Mouse (Mus musculus): Measurements from ENCODE around the gene Mrps7. TPM values are rescaled to one million over a fixed set of nuclear protein-coding genes. Genes with fewer than 3 reads are reported as not detected.

Mrps7 gene
- polyA plus RNA-seq, 2 experiments: 47.4 to 86.6 TPM

GRCm38 (mm10) chr11:115614346-115615107 is 10.8 kb downstream of the Mrps7 start:
- DNase-seq (ENCODE audit: low spot score): no peak
- Histone ChIP-seq H3K4me2 (replicated peaks; ENCODE audit: low read depth, low read length, severe bottlenecking) (no peak overlapping the region), H3K4me3 (replicated peaks; ENCODE audit: low read length) (no peak overlapping the region), H3K27me3 (ENCODE audit: control insufficient read depth, insufficient read depth, low read length) (no peaks in the 10 kb centered on the region), H3K27ac (replicated peaks; ENCODE audit: low read depth, low read length) (no peak overlapping the region), H3K4me1 (ENCODE audit: control insufficient read depth, insufficient read depth, low read length) (peaks cover 8% of the 10 kb centered on the region; the same call in 1 of the 2 replicates), H3K9ac (ENCODE audit: low read depth, low read length, severe bottlenecking) (no peak overlapping the region), H3K36me3 (ENCODE audit: control insufficient read depth, insufficient read depth, low read length) (peaks cover 29% of the 10 kb centered on the region), H3K9me3 (ENCODE audit: control insufficient read depth, low read length) (no peaks in the 10 kb centered on the region)
- 88% methylated on average over 9 of the region's 10 CpGs for WGBS
- ATAC-seq (ENCODE audit: low FRiP score, low read depth): no peak
- no peak for TF ChIP-seq POLR2A (IDR thresholded peaks at IDR 0.05; ENCODE audit: borderline replicate concordance, extremely low read depth, insufficient read depth, insufficient read length)

GRCm38 (mm10) chr11:115615108-115615825 is 11.5 kb downstream of the Mrps7 start:
- DNase-seq (ENCODE audit: low spot score) (no peak), ATAC-seq (ENCODE audit: low FRiP score, low read depth) (no peak)
- Histone ChIP-seq H3K27ac (replicated peaks; ENCODE audit: low read depth, low read length) (no peak overlapping the region), H3K4me1 (ENCODE audit: control insufficient read depth, insufficient read depth, low read length) (peaks cover 8% of the 10 kb centered on the region; the same call in 1 of the 2 replicates), H3K9me3 (ENCODE audit: control insufficient read depth, low read length) (no peaks in the 10 kb centered on the region), H3K4me3 (replicated peaks; ENCODE audit: low read length) (no peak overlapping the region), H3K9ac (ENCODE audit: low read depth, low read length, severe bottlenecking) (no peak overlapping the region), H3K27me3 (ENCODE audit: control insufficient read depth, insufficient read depth, low read length) (no peaks in the 10 kb centered on the region), H3K4me2 (replicated peaks; ENCODE audit: low read depth, low read length, severe bottlenecking) (no peak overlapping the region), H3K36me3 (ENCODE audit: control insufficient read depth, insufficient read depth, low read length) (peaks cover 35% of the 10 kb centered on the region)
- no peak for TF ChIP-seq POLR2A (IDR thresholded peaks at IDR 0.05; ENCODE audit: borderline replicate concordance, extremely low read depth, insufficient read depth, insufficient read length)
- WGBS: 83% methylated on average over 15 of the region's 15 CpGs

GRCm38 (mm10) chr11:115615875-115616274 is 12.2 kb downstream of the Mrps7 start:
- H3K4me3 ChIP-seq (replicated peaks; ENCODE audit: low read length): no peak overlapping the region
- 91% methylated on average over 6 of the region's 6 CpGs for WGBS
- no peak overlapping the region for H3K27ac ChIP-seq (replicated peaks; ENCODE audit: low read depth, low read length)
- ATAC-seq (ENCODE audit: low FRiP score, low read depth) (no peak), DNase-seq (ENCODE audit: low spot score) (no peak)
- H3K27me3 ChIP-seq (ENCODE audit: control insufficient read depth, insufficient read depth, low read length): no peaks in the 10 kb centered on the region
- no peak overlapping the region for H3K4me2 ChIP-seq (replicated peaks; ENCODE audit: low read depth, low read length, severe bottlenecking)
- TF ChIP-seq POLR2A (IDR thresholded peaks at IDR 0.05; ENCODE audit: borderline replicate concordance, extremely low read depth, insufficient read depth, insufficient read length): no peak
- H3K9ac ChIP-seq (ENCODE audit: low read depth, low read length, severe bottlenecking): no peak overlapping the region
- peaks cover 41% of the 10 kb centered on the region for H3K36me3 ChIP-seq (ENCODE audit: control insufficient read depth, insufficient read depth, low read length)
- no peaks in the 10 kb centered on the region for H3K9me3 ChIP-seq (ENCODE audit: control insufficient read depth, low read length)
- peaks cover 8% of the 10 kb centered on the region; the same call in 1 of the 2 replicates for H3K4me1 ChIP-seq (ENCODE audit: control insufficient read depth, insufficient read depth, low read length)

GRCm38 (mm10) chr11:115616371-115616770 is 12.6 kb downstream of the Mrps7 start:
- H3K9me3 ChIP-seq (ENCODE audit: control insufficient read depth, low read length): no peaks in the 10 kb centered on the region
- TF ChIP-seq POLR2A (IDR thresholded peaks at IDR 0.05; ENCODE audit: borderline replicate concordance, extremely low read depth, insufficient read depth, insufficient read length): no peak
- 87% methylated on average over 7 of the region's 7 CpGs for WGBS
- no peak overlapping the region for H3K4me2 ChIP-seq (replicated peaks; ENCODE audit: low read depth, low read length, severe bottlenecking)
- H3K27ac ChIP-seq (replicated peaks; ENCODE audit: low read depth, low read length): no peak overlapping the region
- no peak for ATAC-seq (ENCODE audit: low FRiP score, low read depth)
- H3K27me3 ChIP-seq (ENCODE audit: control insufficient read depth, insufficient read depth, low read length): no peaks in the 10 kb centered on the region
- no peak for DNase-seq (ENCODE audit: low spot score)
- H3K4me1 ChIP-seq (ENCODE audit: control insufficient read depth, insufficient read depth, low read length): peaks cover 8% of the 10 kb centered on the region; the same call in 1 of the 2 replicates
- no peak overlapping the region for H3K9ac ChIP-seq (ENCODE audit: low read depth, low read length, severe bottlenecking)
- no peak overlapping the region for H3K4me3 ChIP-seq (replicated peaks; ENCODE audit: low read length)
- H3K36me3 ChIP-seq (ENCODE audit: control insufficient read depth, insufficient read depth, low read length): peaks cover 46% of the 10 kb centered on the region

GRCm38 (mm10) chr11:115616893-115617292 is 13.2 kb downstream of the Mrps7 start:
- peaks cover 5% of the 10 kb centered on the region; the same call in 1 of the 2 replicates for H3K4me1 ChIP-seq (ENCODE audit: control insufficient read depth, insufficient read depth, low read length)
- H3K36me3 ChIP-seq (ENCODE audit: control insufficient read depth, insufficient read depth, low read length): peaks cover 48% of the 10 kb centered on the region
- no peaks in the 10 kb centered on the region for H3K9me3 ChIP-seq (ENCODE audit: control insufficient read depth, low read length)
- H3K4me2 ChIP-seq (replicated peaks; ENCODE audit: low read depth, low read length, severe bottlenecking): no peak overlapping the region
- no peak for TF ChIP-seq POLR2A (IDR thresholded peaks at IDR 0.05; ENCODE audit: borderline replicate concordance, extremely low read depth, insufficient read depth, insufficient read length)
- H3K27ac ChIP-seq (replicated peaks; ENCODE audit: low read depth, low read length): no peak overlapping the region
- DNase-seq (ENCODE audit: low spot score) (no peak), ATAC-seq (ENCODE audit: low FRiP score, low read depth) (no peak)
- H3K4me3 ChIP-seq (replicated peaks; ENCODE audit: low read length): no peak overlapping the region
- WGBS: 71% methylated on average over 6 of the region's 6 CpGs
- H3K9ac ChIP-seq (ENCODE audit: low read depth, low read length, severe bottlenecking): no peak overlapping the region
- H3K27me3 ChIP-seq (ENCODE audit: control insufficient read depth, insufficient read depth, low read length): no peaks in the 10 kb centered on the region

Measured in limb, embryonic 14.5 days (tissue).